Mouse (Mus musculus) testis, adult 2 months (tissue): ENCODE measurements around the gene Ispd.

Source experiments
- CTCF ChIP-seq: fragments of 200-500 bp; IDR thresholded peaks from 2 replicates; pipeline ENCODE4 v1.5.1; 2012; ENCODE audit warnings: low read depth, mild to moderate bottlenecking, inconsistent platforms, low read length, moderate library complexity; ENCODE audit not compliant: control insufficient read depth, insufficient read depth, insufficient replicate concordance
- POLR2A ChIP-seq: fragments of 200-500 bp; IDR thresholded peaks from 2 replicates; pipeline ENCODE4 v1.6.1; 2012; ENCODE audit warnings: low read depth, mild to moderate bottlenecking, inconsistent platforms, low read length, moderate library complexity; ENCODE audit not compliant: control insufficient read depth

- no peak for TF ChIP-seq CTCF
- TF ChIP-seq POLR2A: no peak
Measured at GRCm38 (mm10) chr12:36720779-36721178, 339.5 kb downstream of the Ispd start.
